Mouse (Mus musculus) WW6 (cell line): ENCODE results near the gene Mthfd1l.

ENCODE experiments used
- DNase-seq: peaks from one replicate; pipeline ENCODE4 v3.0.0-alpha.2; 2013; ENCODE audit warnings: low read depth, low spot score

Gene Mthfd1l

DNA sequence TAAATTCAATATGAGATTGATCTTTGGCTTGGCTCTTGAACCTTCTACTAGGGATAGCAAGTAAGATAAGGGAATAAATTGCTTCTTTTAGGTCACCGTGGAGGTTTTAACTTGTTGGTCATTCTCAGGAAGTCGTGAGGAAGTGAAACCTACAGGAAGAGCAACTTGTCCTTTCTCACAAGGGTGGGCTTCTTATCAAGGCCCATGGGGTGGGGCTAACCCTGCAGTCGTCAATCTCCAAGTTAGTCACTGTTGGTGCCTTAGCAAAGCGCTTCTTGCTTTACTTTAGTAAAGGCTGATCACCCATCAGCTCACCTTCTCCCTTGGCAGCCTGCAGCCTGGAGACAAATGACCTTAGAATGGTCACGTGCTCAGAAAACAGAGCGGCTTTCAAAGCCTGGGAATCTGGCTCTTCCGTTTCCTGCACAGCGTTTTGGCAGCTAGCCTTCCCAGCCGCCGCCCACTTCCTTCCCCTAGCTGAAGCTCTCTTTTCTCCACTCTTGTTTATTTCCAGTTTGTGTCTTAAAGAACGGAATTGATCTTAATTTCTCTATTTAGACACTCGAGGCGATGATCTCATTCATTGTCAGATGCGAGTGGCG, 106.8 kb downstream of the Mthfd1l start:
- DNase-seq = no peak

DNA sequence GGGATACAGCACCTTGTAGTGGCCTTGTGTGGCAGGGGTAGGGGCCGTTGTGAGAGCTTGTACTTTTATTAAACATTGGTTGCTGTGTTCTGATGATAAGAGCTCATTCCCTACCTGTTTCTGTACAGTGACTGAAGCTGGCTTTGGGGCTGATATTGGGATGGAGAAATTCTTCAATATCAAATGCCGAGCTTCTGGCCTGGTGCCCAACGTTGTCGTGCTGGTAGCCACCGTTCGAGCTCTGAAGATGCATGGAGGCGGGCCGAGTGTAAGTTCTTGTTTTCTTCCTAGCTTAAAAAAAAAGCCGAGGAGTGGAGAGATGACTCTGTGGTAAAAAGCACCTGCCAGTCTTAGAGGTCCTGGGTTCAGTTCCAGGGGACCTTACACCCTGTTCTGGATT, 110.7 kb downstream of the Mthfd1l start:
- DNase-seq = no peak

DNA sequence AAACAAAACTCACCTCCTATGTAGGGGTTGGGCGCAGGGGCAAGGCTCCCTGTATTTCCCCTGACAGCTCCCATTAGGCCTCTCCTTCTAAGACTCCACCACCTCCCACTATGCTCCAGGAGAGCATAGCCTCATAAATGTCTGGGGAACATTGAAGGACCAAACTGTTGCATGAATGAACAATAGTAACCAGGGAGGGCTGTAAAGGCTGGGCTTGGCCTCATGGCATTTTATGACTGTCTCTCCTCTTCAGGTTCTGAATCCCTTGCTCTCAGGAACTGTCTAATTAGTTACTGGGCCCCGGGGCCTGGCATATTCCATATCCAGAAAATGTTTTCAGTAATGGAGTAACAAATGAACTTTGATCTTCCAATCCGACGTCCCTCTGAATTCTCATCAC, 112.0 kb downstream of the Mthfd1l start:
- no peak for DNase-seq

DNA sequence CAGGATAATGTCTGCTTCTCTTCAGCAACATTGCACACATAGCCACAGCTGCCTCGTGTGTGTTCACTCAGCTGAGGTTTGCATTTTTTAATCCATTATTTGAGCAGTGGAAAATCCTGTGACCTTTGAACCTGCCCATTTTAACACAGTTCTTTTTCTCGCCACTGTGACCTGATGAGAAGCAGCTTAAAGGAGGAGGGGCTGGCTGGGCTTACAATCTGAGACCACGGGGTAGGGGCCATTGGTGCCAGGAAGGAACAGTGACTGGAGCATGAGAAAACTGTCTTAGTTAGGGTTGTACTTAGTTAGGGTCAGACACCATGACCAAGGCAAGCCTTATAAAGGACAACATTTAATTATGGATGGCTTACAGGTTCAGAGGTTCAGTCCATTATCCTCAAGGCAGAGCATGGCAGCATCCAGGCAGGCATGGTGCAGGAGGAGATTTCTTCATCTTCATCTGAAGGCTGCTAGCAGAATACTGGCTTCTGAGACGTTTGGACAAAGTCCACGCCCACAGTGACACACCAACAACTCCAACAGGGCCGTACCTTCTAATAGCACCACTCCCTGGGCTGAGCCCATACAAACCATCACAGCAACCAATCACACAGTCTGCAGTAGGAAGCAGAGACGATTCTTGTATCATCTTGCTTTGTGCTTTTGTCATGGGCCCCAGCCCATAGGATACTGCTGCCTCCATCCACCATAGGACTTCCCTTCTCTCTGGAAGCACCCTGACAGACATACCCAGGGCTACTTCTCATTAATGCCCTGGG, 112.6 kb downstream of the Mthfd1l start:
- DNase-seq = no peak

DNA sequence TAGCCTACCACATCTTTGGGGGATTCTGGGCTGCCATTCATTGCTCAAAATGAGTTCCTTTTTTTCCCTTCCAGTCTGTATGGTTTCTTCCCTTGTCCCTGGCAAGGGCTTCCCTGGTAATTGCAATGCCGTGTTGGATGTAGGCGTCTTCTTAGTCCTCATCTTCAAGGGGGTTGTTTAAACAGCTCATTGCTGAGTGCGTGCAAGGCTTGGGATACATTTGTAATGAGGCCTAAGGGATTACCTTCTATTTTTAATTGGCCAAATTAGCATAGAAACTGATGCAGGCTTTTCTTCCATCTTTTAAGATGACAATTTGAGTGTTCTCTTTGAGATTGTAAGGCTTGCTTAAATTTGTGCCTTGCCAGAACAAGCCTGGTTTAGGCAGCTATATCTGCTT, 114.6 kb downstream of the Mthfd1l start:
- DNase-seq = no peak

DNA sequence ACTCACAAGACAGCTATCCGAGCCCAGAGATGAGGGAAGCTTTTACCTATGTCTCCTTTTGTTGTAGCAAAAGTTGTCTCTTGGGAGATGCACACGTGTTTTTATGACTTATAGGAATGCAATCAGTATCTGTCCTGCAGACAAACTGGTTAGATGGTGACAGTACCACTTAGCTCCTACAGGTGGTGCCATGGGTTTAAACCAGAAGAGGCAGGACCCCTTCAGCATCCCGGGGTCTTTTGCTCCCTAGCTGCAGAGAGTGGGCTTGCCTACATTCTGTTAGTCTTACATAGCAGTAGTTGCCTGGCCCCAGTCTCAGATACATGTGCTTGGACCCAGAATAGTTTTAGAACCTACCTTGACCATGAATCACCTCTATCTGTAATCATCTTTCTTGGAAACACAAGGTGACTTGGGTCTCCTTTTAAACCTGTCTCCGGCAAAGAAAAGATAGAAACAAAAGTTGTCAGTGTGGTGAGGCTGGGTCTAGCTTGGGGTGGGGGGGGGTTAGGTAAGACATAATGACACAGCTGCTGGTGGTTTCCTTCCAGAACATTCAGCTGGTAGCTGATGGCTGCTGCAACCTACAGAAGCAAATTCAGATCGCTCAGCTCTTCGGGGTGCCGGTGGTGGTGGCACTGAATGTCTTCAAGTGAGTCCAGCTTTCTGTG, 116.0 kb downstream of the Mthfd1l start:
- no peak for DNase-seq

DNA sequence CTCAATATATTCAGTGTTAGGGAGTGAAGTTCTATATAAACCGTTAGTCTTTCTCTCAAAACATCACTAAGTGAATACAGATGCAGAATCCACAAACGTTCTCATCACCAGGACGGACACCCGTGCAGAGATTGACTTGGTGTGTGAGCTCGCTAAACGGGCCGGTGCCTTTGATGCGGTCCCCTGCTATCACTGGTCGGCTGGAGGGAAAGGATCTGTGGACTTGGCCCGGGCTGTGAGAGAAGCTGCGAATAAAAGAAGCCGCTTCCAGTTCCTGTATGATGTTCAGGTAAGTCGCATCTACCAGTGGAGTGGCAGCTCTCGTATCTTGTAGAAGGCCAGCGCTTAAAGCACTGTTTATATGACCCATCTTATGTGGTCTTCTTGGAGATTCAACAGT, 117.0 kb downstream of the Mthfd1l start:
- DNase-seq = no peak

DNA sequence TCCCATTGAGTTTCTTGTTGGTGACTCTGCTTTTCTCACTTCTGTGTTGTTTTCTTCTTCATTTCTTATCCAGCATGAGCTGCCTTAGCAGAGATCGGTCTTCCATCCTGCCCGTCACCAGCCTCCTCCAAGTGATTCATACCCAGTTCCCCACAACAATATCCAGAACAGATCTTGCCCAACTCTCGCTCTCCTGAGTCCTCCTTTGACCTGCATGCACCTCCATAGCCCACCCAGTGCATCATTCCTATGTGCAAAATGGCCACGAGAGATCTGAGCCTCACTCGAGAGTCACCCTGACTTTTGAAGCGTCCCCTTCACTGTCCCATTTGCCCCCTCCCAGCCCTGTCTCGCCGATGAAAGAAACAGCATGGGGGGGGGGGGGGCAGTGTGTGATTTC, 120.1 kb downstream of the Mthfd1l start:
- DNase-seq = no peak

DNA sequence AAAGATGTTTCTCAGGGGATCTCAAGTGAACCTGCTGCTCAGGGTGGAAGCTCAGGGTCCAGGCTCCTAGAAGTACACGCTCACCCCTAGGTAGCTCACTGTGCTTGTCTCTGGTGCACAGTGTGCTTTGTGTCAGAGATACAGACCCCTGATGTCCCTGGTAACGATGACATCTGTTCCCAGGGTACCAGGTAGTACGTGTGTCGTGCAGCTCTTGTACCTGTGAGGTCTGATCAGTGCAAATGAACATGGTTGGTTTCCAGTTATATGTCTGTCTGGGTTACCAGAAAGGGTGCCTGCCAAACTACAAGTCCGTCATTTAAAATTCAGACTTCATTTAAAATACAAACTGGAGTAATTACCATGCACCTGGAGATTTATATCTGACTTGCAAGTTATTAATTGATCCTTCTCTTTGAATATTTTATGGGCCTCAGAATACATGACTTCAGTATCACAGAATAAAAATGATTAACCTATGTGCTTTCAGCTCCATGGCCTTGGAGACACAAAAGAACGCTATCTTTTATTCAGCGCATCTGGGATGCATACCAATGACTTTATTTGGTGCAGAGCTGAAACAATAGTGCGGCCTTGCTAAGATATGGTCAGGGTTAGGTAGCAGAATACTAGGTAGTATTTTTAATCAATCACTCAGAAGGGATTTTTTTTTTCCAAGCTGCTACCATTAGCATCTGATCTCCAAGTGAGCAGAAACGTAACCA, 121.3 kb downstream of the Mthfd1l start:
- DNase-seq = no peak

DNA sequence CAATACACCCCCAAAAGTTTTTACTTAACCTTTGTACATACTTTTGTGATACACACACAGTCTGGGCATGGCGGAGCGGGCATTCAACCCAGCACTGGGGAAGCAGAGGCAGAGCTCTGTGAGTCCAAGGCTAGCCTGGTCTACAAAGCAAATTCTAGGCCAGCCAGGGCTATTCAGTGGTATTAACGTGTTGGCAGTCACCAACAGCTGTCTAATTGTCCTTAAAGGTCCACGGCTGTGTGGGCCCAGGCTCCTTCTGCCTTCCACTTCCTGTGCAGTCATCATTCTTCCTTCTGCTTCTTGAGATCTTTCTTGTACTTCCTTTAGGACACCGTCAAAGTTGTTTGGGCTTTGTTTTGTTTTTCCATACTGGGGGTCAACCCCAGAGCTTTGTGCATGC, 123.2 kb downstream of the Mthfd1l start:
- no peak for DNase-seq

DNA sequence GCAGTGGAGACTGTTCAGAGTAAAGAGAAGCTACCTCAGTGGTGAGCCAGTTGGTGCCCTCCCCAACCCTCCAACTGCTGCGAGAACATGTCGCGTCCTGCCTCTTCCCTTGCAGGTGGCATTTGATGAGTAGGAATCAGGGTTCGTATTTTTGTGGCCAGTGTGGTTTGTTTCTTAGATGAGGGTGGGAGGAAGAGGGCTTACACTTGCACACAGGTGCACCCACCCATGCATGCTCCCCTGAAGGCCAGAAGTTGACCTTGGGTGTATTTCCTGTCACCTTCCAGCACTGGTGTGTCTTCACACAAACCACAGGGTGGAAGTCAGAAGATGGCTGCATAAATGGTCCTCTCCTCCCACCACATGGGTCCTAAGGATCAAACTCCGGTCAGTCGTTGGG, 127.1 kb downstream of the Mthfd1l start:
- no peak for DNase-seq

DNA sequence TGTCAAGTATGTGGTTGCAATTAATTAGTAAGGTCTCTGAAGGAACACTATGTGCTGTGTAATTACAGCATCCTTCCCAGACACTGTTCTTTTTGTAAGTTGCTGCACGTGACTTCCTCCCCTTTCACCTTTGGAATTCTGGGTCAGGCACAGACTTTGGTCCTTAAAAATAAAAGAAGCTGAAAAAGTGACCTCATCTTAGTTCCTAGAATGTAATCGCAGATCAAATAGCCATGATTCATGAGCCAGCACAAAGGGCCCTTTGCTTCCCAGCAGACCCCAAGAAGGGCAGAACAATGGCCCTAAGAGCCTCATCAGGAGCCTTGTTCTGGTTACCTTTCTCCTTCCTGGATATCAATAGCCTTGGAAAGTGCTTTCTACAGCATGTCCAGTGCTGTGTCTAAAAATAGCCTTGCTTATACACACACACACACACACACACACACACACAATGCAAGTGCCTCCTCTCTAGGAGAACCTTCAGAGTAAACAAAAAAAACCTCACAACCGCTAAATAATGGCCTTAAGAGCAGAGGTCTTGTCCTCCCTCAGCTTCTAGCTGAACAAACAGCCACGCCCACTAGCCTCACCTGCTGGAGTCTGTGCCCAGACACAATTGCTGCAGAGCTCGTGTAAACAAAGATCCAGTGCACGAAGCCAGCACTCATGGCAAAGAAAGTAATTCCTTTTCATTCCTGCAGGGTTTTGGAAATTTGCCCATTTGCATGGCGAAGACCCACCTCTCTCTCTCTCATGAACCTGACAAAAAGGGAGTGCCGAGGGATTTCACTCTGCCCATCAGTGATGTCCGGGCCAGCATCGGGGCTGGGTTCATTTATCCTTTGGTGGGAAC, 133.0 kb downstream of the Mthfd1l start:
- DNase-seq = no peak

DNA sequence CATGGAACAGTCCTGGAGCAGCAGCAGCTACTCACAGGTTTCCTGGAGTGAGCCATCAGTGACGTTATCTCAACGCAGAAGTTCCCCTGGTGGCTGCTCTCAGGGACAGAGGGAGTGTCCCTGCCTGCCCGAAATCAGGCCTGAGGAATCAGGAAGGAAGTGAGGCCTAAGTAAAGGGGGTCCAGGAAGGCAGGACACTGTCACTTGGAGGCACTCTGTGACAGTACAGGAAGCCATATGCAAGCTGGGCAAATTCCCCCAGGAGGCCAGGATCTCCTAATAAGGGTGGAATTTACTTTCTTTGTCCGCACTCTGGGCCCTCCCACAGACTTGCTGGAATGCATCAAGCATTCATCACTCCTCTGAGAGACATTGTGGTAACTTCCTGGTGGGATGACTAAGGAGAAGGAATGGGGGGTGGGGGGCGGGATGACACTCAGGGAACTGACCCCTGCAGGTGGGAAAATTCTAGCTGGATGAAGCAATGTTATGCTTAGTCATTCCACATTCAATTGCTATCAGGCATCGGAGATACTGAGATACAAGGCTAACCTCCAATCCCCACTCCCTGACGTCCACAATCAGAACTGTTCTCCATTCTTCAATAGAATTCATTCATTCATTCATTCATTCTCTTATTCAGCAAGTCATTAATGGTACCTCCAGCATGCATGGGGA, 134.9 kb downstream of the Mthfd1l start:
- no peak for DNase-seq

DNA sequence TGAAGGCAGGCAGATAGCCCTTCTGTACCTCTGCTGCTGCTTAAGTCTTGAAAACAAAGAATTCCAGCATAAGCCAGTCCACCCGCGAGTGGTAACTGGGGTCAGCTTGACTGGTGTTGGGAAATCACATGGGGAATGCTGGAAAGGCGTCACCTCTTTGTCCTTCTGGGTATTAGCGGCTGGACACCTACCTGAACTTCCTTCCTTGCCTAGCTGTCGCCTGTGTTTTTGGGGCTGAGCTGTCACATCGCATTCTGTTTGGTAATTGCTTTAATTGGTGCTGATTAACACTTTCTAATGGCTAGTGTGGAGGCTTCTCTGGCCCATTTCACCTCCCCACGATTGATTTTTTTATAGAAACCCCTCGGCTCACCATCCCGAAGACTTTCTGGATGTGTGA, 135.5 kb downstream of the Mthfd1l start:
- DNase-seq = no peak

DNA sequence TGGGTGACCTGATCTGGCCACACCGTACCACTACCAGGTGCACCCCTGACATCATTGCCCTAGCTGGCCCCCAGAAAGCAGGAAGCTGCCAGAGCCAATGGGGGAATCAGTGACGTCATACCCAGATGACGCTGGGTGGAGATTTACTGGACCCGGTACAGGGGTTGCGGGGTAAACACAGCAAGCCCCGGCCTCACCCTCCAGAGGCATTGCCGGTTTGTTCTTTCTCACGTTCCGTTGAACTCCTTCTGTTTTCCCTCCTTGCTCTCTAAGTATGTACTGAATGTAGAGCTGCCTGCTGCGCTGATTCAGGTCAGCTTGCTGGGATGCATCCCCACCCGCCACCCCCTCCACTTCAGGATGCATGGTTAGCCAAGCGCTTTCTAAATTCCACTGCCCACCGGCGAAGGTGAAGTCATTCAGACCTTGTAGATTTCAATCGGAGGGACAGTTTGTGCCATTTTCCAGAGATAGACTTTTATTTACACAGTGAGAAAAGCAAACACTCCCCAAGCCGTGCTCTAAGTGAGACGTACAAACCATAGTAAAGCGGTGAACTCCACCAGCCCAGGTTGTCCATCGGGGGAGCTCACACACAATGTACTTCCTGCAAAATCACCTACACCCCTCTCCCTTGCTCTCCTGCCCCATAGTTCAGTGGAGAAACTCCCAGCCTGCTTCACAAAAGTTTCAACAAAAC, 138.3 kb downstream of the Mthfd1l start:
- no peak for DNase-seq

DNA sequence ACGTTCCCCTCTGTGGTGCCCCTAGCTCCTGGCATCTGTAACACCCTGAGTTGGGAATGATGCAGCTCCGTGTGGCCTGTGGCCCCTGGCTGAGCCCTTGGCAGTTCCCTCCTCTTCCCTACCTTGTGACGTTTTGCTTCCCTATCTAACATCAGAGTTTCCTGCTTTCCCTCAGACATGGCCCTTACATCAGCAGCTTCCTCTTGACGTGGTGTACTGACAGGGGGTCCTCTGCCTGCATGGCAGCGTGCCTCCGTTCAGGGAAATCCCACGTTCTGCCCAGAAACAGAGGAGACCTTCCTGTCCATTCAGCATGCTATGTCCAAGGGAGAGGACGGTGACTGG, 138.8 kb downstream of the Mthfd1l start:
- no peak for DNase-seq

DNA sequence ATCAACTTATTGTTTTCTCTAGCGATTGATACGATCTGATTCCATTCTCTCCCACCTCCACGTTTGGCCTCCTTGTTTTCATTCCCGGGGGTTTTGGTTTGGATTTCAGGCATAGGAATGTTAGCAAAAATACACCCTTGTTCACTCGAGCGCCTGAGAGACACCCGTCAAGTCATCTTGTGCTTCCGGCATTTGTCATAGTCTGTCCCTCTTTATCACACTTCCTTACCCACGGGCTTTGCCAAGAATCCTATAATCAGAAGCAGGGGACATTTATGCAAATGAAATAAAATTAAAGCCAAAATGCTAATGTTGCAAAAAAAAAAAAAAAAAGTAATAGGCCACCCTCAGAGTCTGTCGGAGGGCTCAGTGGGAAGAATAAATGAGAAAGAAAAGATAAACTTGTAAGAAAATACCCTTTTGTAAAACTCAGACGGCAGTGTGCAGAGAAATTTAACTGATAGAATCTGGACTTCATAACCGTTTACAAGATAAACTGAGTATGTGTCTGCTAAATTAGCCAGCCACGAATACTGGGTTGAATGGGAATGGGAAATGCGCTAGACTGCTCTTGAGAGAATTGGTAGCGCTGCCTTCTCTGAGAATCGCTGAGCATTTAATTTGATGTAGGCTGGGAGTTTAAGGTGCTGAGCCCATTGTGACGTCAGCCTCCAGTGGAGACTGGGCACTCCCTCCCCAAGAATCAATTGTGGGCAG, 139.9 kb downstream of the Mthfd1l start:
- no peak for DNase-seq

DNA sequence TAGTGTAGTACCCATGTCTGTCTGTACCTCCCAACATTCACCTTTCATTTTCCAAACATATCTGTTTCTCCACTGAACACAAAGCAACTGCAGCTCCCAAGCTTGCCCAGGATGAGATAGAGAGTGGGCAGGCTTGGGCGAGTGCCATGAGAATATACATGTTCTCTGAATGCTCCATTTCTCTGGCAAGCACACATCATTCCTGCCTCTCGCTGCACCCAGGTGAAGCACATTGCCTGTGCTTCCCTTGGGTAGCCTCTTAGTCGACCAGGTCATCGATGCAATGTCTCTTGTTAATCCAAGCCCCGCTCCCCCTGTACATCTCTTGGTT, 140.4 kb downstream of the Mthfd1l start:
- DNase-seq = no peak

DNA sequence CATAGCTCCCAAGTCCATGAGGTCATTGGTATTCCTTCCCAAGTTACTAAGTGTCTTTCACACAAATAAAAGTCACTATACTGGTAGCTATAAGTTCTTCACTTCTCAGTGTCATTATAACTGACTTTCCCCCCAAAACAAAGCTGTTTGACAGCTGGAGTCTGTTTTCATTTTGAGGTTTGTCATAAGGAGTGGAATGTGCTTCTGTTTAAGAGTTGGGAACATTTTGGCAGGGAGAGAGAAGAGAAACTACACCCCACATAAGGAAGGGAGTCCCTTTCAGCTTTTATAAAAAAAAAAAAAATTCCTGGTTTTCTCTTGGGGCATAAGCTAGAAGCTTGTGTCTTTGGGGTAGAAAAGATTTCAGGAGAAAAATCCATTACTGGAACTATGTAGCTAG, 143.7 kb downstream of the Mthfd1l start:
- no peak for DNase-seq

DNA sequence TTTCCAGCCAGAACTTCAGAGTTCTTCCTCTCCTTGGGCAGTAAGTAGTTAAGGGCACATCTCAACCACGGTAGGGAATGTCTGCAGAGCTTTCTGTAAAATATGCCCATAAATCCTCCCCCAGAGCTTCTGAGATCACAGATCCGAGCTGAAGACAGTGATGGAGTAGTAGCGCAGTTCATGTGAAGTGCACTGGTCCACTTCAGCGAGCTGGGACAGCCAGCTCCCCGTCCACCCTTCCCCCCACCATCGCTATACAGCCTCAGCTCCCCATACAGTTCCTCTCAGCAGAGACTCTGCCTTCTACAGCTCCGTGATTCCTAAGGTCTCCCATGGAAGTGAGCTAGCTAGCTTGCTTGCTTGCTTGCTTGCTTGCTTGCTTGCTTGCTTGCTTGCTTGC, 144.2 kb downstream of the Mthfd1l start:
- no peak for DNase-seq
